Mouse (Mus musculus) intestine, postnatal 0 days (tissue): ENCODE results near the gene Pitpnb. TPM values are rescaled to one million over a fixed set of nuclear protein-coding genes. Genes with fewer than 3 reads are reported as not detected.

Source experiments
- ATAC-seq: fragments of 200-750 bp; cut with Nextera tagmentation; 2 replicates; pipeline ENCODE4 v1.8.0; 2017; ENCODE audit warnings: mild to moderate bottlenecking, moderate TSS enrichment, moderate library complexity
- H3K27ac ChIP-seq: fragments of 300-500 bp; sonication (generic); 2 replicates; pipeline ENCODE4 v1.5.1; 2014; ENCODE audit warnings: mild to moderate bottlenecking, low read depth, low read length, moderate library complexity
- H3K27me3 ChIP-seq: fragments of 300-500 bp; sonication (generic); replicated peaks from 2 replicates; pipeline ENCODE4 v1.6.1; 2014; ENCODE audit warnings: low read length, mixed read lengths; ENCODE audit not compliant: control insufficient read depth, insufficient read depth
- H3K36me3 ChIP-seq: fragments of 300-500 bp; sonication (generic); 2 replicates; pipeline ENCODE4 v1.6.1; 2014; ENCODE audit warnings: mild to moderate bottlenecking, moderate library complexity; ENCODE audit not compliant: control insufficient read depth, insufficient read depth
- H3K4me1 ChIP-seq: fragments of 300-500 bp; sonication (generic); replicated peaks from 2 replicates; pipeline ENCODE4 v1.6.1; 2014; ENCODE audit warnings: antibody characterized with exemption, low read length, mixed read lengths; ENCODE audit not compliant: control insufficient read depth, insufficient read depth
- H3K4me2 ChIP-seq: fragments of 300-500 bp; sonication (generic); replicated peaks from 2 replicates; pipeline ENCODE4 v1.6.1; 2014; ENCODE audit warnings: low read depth, mild to moderate bottlenecking, moderate library complexity
- H3K4me3 ChIP-seq: fragments of 300-500 bp; sonication (generic); 2 replicates; pipeline ENCODE4 v1.5.1; 2014; ENCODE audit warnings: low read depth, low read length
- H3K9ac ChIP-seq: fragments of 300-500 bp; sonication (generic); 2 replicates; pipeline ENCODE4 v1.6.1; 2014; ENCODE audit warnings: mild to moderate bottlenecking, low read depth, low read length
- H3K9me3 ChIP-seq: fragments of 300-500 bp; sonication (generic); 2 replicates; pipeline ENCODE4 v1.6.1; 2016; ENCODE audit warnings: mixed run types; ENCODE audit not compliant: control insufficient read depth
- CTCF ChIP-seq: sonication (generic); IDR thresholded peaks from 2 replicates; pipeline ENCODE4 v1.5.1; 2016; ENCODE audit warnings: low read depth, mild to moderate bottlenecking, control low read depth, antibody characterized with exemption, moderate library complexity
- WGBS: fragments of 180-500 bp; shearing (Covaris S2); extraction: QIAGEN DNeasy Blood & Tissue Kit; methylation state at CpG from one replicate; pipeline ENCODE4 v1.1.7; 2014; 5-methylcytosine and 5-hydroxymethylcytosine counted together
- polyA plus RNA-seq: library from polyadenylated mRNA; unstranded; fragments of >200 nt; fragmentation: Nextera tagmentation; extraction: Ambion mirVana; gene quantifications from 2 replicates; pipeline ENCODE4 v1.2.1, GENCODE M21; 2015

Gene Pitpnb
- polyA plus RNA-seq, 1 experiment from 2014 or later = 42.9 TPM

DNA sequence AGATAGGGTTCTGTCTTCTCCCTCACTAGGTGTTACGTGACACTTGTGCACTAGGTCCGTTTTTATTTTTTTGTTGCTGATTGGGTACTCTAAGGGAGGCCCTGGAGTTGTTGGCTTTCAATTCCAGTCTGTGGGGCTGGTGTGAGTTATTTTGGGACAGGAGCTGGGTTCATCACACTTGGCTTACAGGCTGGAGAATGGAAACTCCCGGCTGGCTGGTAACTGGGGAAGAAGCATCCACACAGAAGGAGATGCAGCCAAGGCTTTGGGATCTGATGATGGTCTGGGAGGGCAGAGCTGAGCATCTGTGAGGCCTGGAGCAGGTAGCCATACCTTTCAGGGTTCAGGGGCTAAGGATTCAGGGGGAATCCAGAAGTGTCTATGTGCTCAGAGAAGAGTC lies 80.1 kb downstream of the Pitpnb start:
- Histone ChIP-seq H3K9me3 (no peaks in the 10 kb centered on the region), H3K36me3 (no peaks in the 10 kb centered on the region), H3K27me3 (peaks cover 8% of the 10 kb centered on the region; the same call in 1 of the 2 replicates), H3K9ac (no peak overlapping the region), H3K4me3 (no peak overlapping the region), H3K4me2 (no peak overlapping the region), H3K27ac (no peak overlapping the region), H3K4me1 (no peaks in the 10 kb centered on the region)
- 76% methylated on average over 3 of the region's 3 CpGs for WGBS
- no peak for TF ChIP-seq CTCF
- ATAC-seq = no peak

- H3K9me3 ChIP-seq = no peaks in the 10 kb centered on the region
- peaks cover 40% of the 10 kb centered on the region for H3K27me3 ChIP-seq
- no peak overlapping the region for H3K4me2 ChIP-seq
- peak; percentile 87 for TF ChIP-seq CTCF
- no peak overlapping the region for H3K27ac ChIP-seq
- no peak overlapping the region for H3K9ac ChIP-seq
- no peak for ATAC-seq
- no peak overlapping the region for H3K4me3 ChIP-seq
- no peaks in the 10 kb centered on the region for H3K4me1 ChIP-seq
- 2% methylated on average over 5 of the region's 5 CpGs for WGBS
- no peaks in the 10 kb centered on the region for H3K36me3 ChIP-seq
Measured at GRCm38 (mm10) chr5:111414192-111414591, 83.6 kb downstream of the Pitpnb start.

DNA sequence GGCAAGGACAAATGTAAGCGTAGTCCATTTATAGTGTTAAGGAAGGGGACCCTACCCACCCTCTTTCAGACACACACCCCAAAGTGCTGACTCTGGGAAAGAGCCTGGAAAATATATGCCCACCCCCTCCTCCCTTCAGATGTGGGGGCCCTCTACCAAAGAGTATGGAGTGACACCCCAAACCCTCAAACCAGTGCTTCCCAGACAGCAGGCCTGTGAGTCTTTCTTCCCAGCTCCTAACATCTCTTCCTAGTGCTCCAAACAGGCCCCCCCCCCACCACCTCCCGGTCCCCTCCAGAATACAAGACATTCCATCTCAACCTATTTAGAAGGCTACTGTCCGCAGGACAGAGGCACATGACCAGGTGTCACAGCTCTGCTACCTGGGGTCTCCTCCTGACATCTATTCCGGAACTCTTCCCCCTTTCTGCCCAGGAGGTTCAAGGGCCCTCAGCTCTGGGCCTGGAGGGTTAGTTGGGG lies 84.2 kb downstream of the Pitpnb start:
- H3K9me3 ChIP-seq = no peaks in the 10 kb centered on the region
- no peaks in the 10 kb centered on the region for H3K4me1 ChIP-seq
- TF ChIP-seq CTCF = no peak
- no peaks in the 10 kb centered on the region for H3K36me3 ChIP-seq
- 71% methylated on average over 4 of the region's 4 CpGs for WGBS
- peaks cover 46% of the 10 kb centered on the region for H3K27me3 ChIP-seq
- ATAC-seq = no peak
- no peak overlapping the region for H3K4me3 ChIP-seq
- H3K27ac ChIP-seq = no peak overlapping the region
- no peak overlapping the region for H3K4me2 ChIP-seq
- H3K9ac ChIP-seq = no peak overlapping the region

- Histone ChIP-seq H3K9me3 (no peaks in the 10 kb centered on the region), H3K27me3 (peaks cover 53% of the 10 kb centered on the region), H3K4me2 (peak overlapping the region; percentile 93; the same call in 1 of the 2 replicates), H3K27ac (no peak overlapping the region), H3K4me1 (no peaks in the 10 kb centered on the region), H3K4me3 (peak overlapping the region; percentile 59), H3K9ac (no peak overlapping the region), H3K36me3 (no peaks in the 10 kb centered on the region)
- no peak for ATAC-seq
- 11% methylated on average over 14 of the region's 14 CpGs for WGBS
- no peak for TF ChIP-seq CTCF
Measured at GRCm38 (mm10) chr5:111415575-111415974, 85.0 kb downstream of the Pitpnb start.

DNA sequence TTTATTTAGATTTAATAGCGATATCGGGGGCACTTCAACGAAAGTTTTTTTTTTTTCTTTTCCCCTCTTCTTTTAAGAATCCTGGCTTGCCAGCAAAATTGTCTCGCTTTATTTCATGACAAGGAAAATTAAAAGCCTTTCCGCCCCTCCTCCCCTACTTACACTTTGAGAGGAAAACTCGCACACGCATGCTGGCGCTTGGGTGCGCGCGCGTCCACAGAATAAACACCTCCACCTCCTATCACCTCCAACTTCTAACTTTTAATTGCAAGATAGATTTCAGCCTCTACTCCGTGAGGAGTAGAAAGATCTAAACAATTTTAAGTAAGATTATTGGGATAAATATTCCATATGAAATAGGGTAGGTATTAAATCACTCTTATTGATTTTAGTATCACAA lies 85.5 kb downstream of the Pitpnb start:
- H3K27ac ChIP-seq = no peak overlapping the region
- H3K4me1 ChIP-seq = no peaks in the 10 kb centered on the region
- 2% methylated on average over 13 of the region's 13 CpGs for WGBS
- peak overlapping the region; percentile 93 for H3K4me2 ChIP-seq
- H3K36me3 ChIP-seq = no peaks in the 10 kb centered on the region
- H3K9me3 ChIP-seq = no peaks in the 10 kb centered on the region
- TF ChIP-seq CTCF = no peak
- H3K9ac ChIP-seq = no peak overlapping the region
- H3K4me3 ChIP-seq = peak overlapping the region; percentile 59
- H3K27me3 ChIP-seq = peaks cover 58% of the 10 kb centered on the region
- no peak for ATAC-seq

- peak within 1 kb of the TSS; percentile 62 for H3K9ac ChIP-seq
- 0 out of 2 replicates have a peak within 1 kb of the TSS, but pooled peaks have one; percentile 28 for H3K27ac ChIP-seq
- H3K36me3 ChIP-seq = no peaks in the 10 kb centered on the region
- peak within 1 kb of the TSS; percentile 93 for H3K4me2 ChIP-seq
- no peaks in the 10 kb centered on the region for H3K9me3 ChIP-seq
- TF ChIP-seq CTCF = peak; percentile 36
- under 1% methylated on average over 86 of the region's 88 CpGs for whole genome bisulfite sequencing
- H3K4me3 ChIP-seq = peak within 1 kb of the TSS; percentile 59
- peaks cover 62% of the 10 kb centered on the region for H3K27me3 ChIP-seq
- no peaks in the 10 kb centered on the region for H3K4me1 ChIP-seq
- peak; percentile 70 for ATAC-seq
Measured at GRCm38 (mm10) chr5:111416591-111417374, 86.2 kb downstream of the Pitpnb start, which contains the start of gene Mn1. Mn1 (plus strand) TSS chr5:111417362.
